Mouse (Mus musculus): ENCODE measurements around the gene Fabp7. TPM values are rescaled to one million over a fixed set of nuclear protein-coding genes. Genes with fewer than 3 reads are reported as not detected.

Fabp7 gene
- polyA plus RNA-seq, 1 experiment, result not detected

DNA sequence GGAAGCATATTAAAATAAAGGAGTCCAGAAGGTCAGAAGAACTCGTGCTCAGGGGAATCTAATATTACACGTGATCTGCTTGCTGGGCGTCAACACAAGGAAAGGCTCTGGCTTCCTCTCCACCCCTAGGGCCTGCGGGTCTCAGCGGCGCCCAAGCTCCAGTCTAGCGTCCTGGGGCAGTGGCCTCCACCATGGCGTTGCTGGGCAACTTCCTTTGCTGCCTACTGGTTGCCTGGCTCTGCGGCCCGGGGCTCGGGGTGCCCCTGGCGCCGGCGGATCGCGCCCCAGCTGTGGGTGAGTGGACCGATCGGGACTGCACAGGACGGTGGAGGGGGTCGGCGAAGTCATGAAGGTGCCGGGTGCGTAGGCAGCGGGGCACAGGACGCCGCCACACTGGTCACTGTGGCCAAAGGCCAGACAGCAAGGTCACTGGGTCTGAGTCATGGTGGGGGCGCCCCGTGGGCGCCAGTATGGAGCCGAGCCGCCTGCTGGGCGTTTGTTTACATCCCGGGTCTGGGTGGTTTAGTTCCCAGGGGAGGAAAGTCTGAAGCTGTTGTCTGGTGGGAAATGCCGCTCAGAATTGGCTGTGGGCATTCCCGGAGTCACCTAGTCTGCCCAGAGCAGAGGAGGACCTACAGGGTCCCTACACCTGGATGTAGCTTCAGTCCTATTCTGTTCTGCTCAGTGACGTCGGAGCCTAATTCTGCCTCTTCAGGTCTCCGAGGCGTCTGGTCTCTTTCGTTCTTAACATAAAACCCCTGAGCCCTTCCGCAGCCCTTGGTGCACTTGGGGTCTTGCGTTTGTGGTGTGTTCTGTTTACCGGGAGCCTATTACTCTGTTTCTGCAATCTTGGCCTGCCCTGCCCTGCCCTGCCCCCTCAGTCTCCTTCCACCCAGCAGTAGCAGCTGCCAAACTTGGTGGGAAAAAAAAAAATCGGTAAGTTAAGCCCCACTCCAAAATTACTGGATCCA is 10.1 kb downstream of the Fabp7 start:
- Histone ChIP-seq H3K9me3 (ENCODE audit: control insufficient read depth, low read length) (no peaks in the 10 kb centered on the region), H3K4me1 (ENCODE audit: control insufficient read depth) (peaks cover 25% of the 10 kb centered on the region), H3K36me3 (ENCODE audit: control insufficient read depth) (no peaks in the 10 kb centered on the region), H3K4me3 (replicated peaks) (peak overlapping the region; percentile 84), H3K27me3 (ENCODE audit: control insufficient read depth) (no peaks in the 10 kb centered on the region)
- TF ChIP-seq TAL1 (IDR thresholded peaks at IDR 0.05; ENCODE audit: low read length) (no peak), GATA1 (IDR thresholded peaks at IDR 0.05; ENCODE audit: low read length) (no peak)

GRCm38 (mm10) chr10:57795542-57795941 is 10.9 kb downstream of the Fabp7 start:
- H3K4me3 ChIP-seq (replicated peaks), result peak overlapping the region; percentile 84
- H3K27me3 ChIP-seq (ENCODE audit: control insufficient read depth), result no peaks in the 10 kb centered on the region
- no peak for TF ChIP-seq GATA1 (IDR thresholded peaks at IDR 0.05; ENCODE audit: low read length)
- no peak for TF ChIP-seq TAL1 (IDR thresholded peaks at IDR 0.05; ENCODE audit: low read length)
- no peaks in the 10 kb centered on the region for H3K36me3 ChIP-seq (ENCODE audit: control insufficient read depth)
- H3K9me3 ChIP-seq (ENCODE audit: control insufficient read depth, low read length), result no peaks in the 10 kb centered on the region
- peaks cover 25% of the 10 kb centered on the region for H3K4me1 ChIP-seq (ENCODE audit: control insufficient read depth)

- no peak for TF ChIP-seq GATA1 (IDR thresholded peaks at IDR 0.05; ENCODE audit: low read length)
- no peak for TF ChIP-seq TAL1 (IDR thresholded peaks at IDR 0.05; ENCODE audit: low read length)
- Histone ChIP-seq H3K4me3 (replicated peaks) (peak overlapping the region; percentile 84), H3K36me3 (ENCODE audit: control insufficient read depth) (no peaks in the 10 kb centered on the region), H3K9me3 (ENCODE audit: control insufficient read depth, low read length) (no peaks in the 10 kb centered on the region), H3K4me1 (ENCODE audit: control insufficient read depth) (peaks cover 25% of the 10 kb centered on the region), H3K27me3 (ENCODE audit: control insufficient read depth) (no peaks in the 10 kb centered on the region)
Measured at GRCm38 (mm10) chr10:57796057-57796456, 11.4 kb downstream of the Fabp7 start.

- Histone ChIP-seq H3K4me1 (ENCODE audit: control insufficient read depth) (peaks cover 28% of the 10 kb centered on the region), H3K4me3 (replicated peaks) (no peak overlapping the region), H3K27me3 (ENCODE audit: control insufficient read depth) (no peaks in the 10 kb centered on the region), H3K9me3 (ENCODE audit: control insufficient read depth, low read length) (no peaks in the 10 kb centered on the region), H3K36me3 (ENCODE audit: control insufficient read depth) (peaks cover 2% of the 10 kb centered on the region)
- TF ChIP-seq GATA1 (IDR thresholded peaks at IDR 0.05; ENCODE audit: low read length), result no peak
- no peak for TF ChIP-seq TAL1 (IDR thresholded peaks at IDR 0.05; ENCODE audit: low read length)
Measured at GRCm38 (mm10) chr10:57799486-57799885, 14.8 kb downstream of the Fabp7 start.

DNA sequence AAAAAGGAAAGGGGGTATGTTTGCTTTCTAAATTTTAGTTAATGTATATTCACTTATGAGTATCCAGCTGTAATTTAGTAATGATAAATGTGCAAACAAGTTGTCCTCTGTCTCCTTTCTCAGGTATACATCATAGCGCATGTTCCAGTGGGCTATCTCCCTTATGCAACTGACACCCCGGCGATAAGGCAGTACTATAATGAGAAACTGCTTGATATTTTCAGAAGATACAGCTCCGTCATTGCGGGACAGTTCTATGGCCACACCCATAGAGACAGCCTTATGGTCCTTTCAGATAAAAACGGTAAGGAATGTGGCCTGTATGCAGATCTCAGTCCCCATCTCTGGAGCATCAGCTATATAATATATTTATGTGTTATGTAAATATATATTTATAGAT is 23.1 kb downstream of the Fabp7 start:
- H3K27me3 ChIP-seq (ENCODE audit: control insufficient read depth), result no peaks in the 10 kb centered on the region
- H3K9me3 ChIP-seq (ENCODE audit: control insufficient read depth, low read length), result no peaks in the 10 kb centered on the region
- H3K4me3 ChIP-seq (replicated peaks), result no peak overlapping the region
- peaks cover 41% of the 10 kb centered on the region for H3K36me3 ChIP-seq (ENCODE audit: control insufficient read depth)
- H3K4me1 ChIP-seq (ENCODE audit: control insufficient read depth), result peaks cover 51% of the 10 kb centered on the region
- peak; percentile 82 for TF ChIP-seq GATA1 (IDR thresholded peaks at IDR 0.05; ENCODE audit: low read length)
- peak; percentile 65 for TF ChIP-seq TAL1 (IDR thresholded peaks at IDR 0.05; ENCODE audit: low read length)

- TF ChIP-seq GATA1 (IDR thresholded peaks at IDR 0.05; ENCODE audit: low read length) (no peak), TAL1 (IDR thresholded peaks at IDR 0.05; ENCODE audit: low read length) (no peak)
- H3K9me3 ChIP-seq (ENCODE audit: control insufficient read depth, low read length), result no peaks in the 10 kb centered on the region
- H3K4me1 ChIP-seq (ENCODE audit: control insufficient read depth), result peaks cover 33% of the 10 kb centered on the region
- H3K27me3 ChIP-seq (ENCODE audit: control insufficient read depth), result no peaks in the 10 kb centered on the region
- H3K36me3 ChIP-seq (ENCODE audit: control insufficient read depth), result peaks cover 21% of the 10 kb centered on the region
- H3K4me3 ChIP-seq (replicated peaks), result no peak overlapping the region
Measured at GRCm38 (mm10) chr10:57812161-57812856, 27.6 kb downstream of the Fabp7 start.

GRCm38 (mm10) chr10:57814295-57814694 is 29.6 kb downstream of the Fabp7 start:
- peaks cover 16% of the 10 kb centered on the region for H3K36me3 ChIP-seq (ENCODE audit: control insufficient read depth)
- no peak for TF ChIP-seq TAL1 (IDR thresholded peaks at IDR 0.05; ENCODE audit: low read length)
- TF ChIP-seq GATA1 (IDR thresholded peaks at IDR 0.05; ENCODE audit: low read length), result no peak

GRCm38 (mm10) chr10:57815869-57816268 is 31.2 kb downstream of the Fabp7 start:
- Histone ChIP-seq H3K36me3 (ENCODE audit: control insufficient read depth) (peaks cover 9% of the 10 kb centered on the region), H3K4me1 (ENCODE audit: control insufficient read depth) (peaks cover 9% of the 10 kb centered on the region), H3K9me3 (ENCODE audit: control insufficient read depth, low read length) (no peaks in the 10 kb centered on the region), H3K4me3 (replicated peaks) (no peak overlapping the region), H3K27me3 (ENCODE audit: control insufficient read depth) (no peaks in the 10 kb centered on the region)
- no peak for TF ChIP-seq TAL1 (IDR thresholded peaks at IDR 0.05; ENCODE audit: low read length)
- no peak for TF ChIP-seq GATA1 (IDR thresholded peaks at IDR 0.05; ENCODE audit: low read length)

More at GRCm38 (mm10) chr10:57814295-57814694, 29.6 kb downstream of the Fabp7 start:
- H3K4me1 ChIP-seq (ENCODE audit: control insufficient read depth), result peaks cover 16% of the 10 kb centered on the region
- H3K27me3 ChIP-seq (ENCODE audit: control insufficient read depth), result no peaks in the 10 kb centered on the region
- H3K4me3 ChIP-seq (replicated peaks), result no peak overlapping the region
- H3K9me3 ChIP-seq (ENCODE audit: control insufficient read depth, low read length), result no peaks in the 10 kb centered on the region

GRCm38 (mm10) chr10:57819209-57819608 is 34.5 kb downstream of the Fabp7 start:
- TF ChIP-seq GATA1 (IDR thresholded peaks at IDR 0.05; ENCODE audit: low read length) (no peak), TAL1 (IDR thresholded peaks at IDR 0.05; ENCODE audit: low read length) (no peak)
- Histone ChIP-seq H3K4me3 (replicated peaks) (no peak overlapping the region), H3K27me3 (ENCODE audit: control insufficient read depth) (no peaks in the 10 kb centered on the region), H3K36me3 (ENCODE audit: control insufficient read depth) (no peaks in the 10 kb centered on the region), H3K9me3 (ENCODE audit: control insufficient read depth, low read length) (no peaks in the 10 kb centered on the region), H3K4me1 (ENCODE audit: control insufficient read depth) (peaks cover 4% of the 10 kb centered on the region; the same call in 1 of the 2 replicates)

All from erythroblast, embryonic 14.5 days (primary cell).